Mouse (Mus musculus): ENCODE measurements at regions not wholly inside any gene's neighbourhood (a gene's known extent, or its start where the extent isn't known, plus 50 kb on each side); places are given as distances from the start of the nearest gene placed in this dataset.
A peak's percentile ranks its signal among the peaks of the same experiment; 100 is the strongest.

DNA sequence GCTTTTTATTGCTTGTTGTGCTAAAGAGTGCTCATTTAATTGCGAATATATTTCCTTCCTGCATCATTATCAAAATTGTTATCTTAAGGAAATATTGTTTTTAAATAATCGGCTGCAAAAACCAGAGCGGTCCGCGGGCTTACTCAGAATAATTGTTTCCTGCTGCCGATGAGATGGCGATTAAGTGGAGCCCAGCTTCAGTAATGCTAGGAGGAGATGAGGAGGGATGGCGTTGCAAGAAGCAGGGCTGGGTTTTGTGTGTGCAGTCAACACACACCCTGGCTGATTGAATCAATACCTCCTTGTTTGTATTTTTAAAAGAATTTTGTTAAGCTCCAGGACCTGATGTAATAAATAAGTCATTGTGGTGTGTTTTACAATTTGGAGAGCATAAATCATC, 331.2 kb downstream of the Setd4 start:
- DNase-seq (ENCODE audit: low read depth, low spot score) = no peak

DNA sequence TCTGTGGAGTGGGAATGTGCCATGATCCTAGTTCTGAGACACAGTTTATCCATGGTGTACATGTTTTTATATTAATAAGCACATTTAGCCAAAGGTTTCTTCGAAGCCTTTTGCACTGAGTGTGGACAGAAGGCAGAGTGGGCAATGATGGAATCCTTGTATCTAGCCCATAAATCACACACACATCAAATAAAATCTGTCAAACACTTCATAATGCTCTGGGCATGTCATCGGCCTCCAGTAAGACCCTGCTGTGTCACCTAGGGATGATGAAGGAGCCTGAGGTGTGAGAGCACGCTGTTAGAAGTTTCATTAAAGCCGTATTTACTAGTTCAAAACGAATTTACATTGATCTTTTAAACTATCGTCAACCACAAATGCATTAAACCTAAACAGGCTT, 331.7 kb downstream of the Setd4 start:
- no peak for DNase-seq (ENCODE audit: low read depth, low spot score)

DNA sequence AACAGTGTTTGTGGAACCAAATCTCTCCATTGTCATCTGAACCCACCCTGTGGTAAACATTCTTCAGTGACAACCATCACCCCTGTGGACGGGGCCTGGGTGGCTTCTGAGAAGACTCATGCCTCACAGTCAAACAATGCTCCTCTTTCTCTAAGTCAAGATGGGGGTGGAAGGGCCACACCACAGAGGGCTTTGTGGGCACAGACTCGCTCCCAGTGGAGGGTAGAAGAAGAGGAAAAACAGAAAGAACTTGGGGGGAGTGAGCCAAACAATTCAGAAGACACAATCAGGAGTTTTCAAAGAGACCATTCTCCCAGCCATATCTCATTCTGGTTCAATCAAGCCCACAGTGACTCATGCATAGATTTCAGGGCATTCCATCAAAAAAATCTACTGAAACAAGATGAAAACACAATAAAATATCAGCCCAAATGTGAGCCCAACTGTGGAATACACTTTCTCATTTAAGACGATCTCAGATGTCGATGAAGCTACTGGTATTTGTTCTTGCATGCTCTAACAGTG, 339.7 kb downstream of the Setd4 start:
- DNase-seq (ENCODE audit: low read depth, low spot score) = no peak

DNA sequence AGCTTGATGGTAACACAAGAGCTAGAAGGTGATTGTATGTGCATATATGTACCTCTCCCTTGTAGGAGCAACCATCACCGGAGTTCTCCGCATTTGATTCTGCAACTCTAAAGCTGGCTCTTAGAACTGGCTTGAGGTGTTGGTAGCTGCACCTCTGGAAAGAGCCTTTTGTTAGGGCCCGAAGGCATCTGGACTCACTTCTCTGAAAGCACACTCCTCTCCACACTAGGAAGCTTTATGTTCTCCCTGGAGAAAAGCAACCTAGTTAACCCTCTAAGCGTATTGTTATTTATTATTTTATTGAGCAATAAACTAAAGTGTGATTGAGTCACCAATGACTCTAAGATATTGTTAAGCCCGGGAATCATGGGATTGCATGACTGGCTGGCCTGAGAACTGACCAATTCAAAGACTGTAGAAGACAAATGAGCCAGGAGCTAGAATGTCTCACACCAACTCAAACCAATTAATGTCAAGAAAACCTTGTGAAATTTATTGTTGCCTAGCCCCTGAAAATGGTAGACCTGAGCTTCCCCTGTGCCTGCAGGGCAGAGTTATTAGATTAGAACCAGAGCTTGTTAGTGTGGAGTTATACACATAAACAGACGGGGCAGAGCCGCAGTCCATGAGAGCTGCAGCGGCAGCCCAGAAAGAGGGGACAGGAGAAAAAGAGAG, 340.6 kb downstream of the Setd4 start:
- no peak for DNase-seq (ENCODE audit: low read depth, low spot score)

DNA sequence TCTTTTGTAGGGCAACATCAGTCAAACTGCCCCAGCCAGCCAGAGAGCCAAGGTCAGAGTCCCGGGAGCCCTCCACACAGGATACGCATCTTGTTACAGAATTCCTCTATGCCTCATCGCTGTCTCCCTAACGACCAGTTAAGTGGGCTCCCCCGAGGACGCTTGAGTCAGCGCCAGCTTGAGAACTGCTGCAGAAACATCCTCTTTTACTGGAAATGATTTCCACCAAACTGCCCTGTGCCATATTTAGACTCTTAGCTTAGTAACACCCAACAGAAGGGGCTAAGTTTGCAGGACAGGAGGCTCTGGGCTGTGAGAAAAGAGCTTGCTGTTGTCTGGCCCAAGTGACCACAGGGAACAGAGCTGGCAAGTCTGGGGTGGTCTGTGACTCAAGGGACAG, 357.0 kb downstream of the Setd4 start:
- peak; percentile 7 for DNase-seq (ENCODE audit: low read depth, low spot score)

DNA sequence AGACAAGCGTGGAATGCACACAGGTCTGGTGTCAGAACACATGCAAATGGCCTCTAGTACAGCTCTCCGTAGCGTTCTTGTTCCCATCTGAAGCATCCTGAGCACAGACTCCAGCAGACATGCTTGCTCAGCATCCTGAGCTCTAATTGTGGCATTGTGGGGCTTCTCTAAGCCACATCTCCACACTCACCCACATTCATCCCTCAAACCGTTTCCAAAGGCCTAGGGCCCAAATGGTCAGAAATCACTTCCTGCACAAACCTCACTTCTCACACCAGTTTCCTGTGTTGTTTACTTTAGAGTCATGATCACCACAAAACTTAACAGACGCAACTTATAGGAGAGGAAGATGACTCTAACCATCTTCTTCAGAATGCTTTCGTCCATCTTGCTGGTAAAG, 358.1 kb downstream of the Setd4 start:
- no peak for DNase-seq (ENCODE audit: low read depth, low spot score)

DNA sequence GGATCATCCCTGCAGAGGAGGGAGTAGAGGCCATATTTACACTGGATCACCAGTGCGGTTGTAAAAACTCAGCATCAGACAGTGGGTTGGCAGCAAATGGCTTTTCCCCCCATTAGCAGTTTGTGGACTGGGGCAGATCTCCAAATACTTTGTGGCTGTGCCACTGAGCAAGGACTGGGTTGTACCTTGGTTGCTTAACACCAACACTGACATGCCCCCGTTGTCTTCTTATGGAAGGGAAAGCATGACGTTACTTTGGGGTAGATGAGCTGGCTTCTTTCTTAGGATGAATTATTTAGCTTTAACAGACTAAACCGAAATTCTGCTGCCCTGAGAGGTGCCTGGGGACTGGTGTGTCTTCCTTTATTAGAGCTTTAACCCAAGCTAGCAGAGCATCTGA, 365.0 kb downstream of the Setd4 start:
- no peak for DNase-seq (ENCODE audit: low read depth, low spot score)

DNA sequence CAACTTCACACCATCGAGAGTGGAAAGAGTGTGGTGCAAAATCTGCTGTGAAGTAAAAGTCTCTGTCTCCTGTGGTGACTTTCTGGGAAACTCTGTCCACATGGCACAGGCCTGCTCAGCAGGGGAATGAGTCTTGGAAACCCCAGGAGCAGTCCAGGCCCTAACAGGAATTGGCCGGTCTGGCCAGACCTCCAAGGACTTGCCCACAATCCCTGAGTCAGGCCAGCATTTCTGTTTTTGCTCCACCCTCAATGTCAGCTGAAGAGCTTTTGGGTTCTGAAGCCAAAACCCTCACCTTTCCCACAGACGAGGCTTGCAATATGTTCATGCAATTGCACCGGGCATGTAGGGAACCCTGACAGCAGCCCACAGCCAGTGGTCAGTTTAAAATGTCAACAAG, 365.5 kb downstream of the Setd4 start:
- peak; percentile 3 for DNase-seq (ENCODE audit: low read depth, low spot score)

DNA sequence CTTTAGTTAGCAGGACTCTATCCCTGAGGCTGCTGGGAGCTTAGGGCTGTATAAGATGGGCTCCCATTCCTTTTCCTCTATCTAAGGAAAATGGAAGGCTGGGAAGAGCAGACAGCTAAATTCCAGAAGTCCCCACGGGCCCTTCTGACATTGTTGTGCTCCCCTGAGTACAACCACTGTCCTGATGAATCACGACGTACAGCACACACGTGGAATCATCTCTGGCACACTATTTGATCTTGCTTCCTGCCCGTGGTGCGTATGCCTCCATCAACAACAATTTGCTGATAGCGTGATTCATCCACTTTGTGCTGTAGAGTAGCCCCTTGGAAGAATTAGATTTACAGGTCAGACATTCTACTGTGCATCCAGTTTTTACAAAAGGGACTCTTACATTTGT, 378.2 kb downstream of the Setd4 start:
- DNase-seq (ENCODE audit: low read depth, low spot score) = no peak

DNA sequence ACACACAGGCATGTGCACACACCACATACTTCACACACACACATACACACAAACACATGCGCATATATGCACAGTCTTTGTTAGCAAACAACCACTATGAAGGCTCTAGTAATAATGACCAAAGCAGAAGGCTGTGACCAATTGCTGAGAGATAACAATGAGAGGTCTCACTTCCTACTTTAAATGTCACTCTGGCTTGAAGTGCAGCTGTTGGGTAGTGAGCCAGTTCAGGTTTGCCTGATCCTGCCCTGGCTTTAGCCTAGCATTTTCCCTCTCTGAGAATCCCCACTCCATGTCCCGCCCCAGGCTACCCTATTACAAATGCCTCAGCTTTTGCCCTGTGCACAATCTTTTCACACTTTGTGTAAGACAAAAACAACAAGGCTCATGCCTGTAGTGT, 378.7 kb downstream of the Setd4 start:
- no peak for DNase-seq (ENCODE audit: low read depth, low spot score)

DNA sequence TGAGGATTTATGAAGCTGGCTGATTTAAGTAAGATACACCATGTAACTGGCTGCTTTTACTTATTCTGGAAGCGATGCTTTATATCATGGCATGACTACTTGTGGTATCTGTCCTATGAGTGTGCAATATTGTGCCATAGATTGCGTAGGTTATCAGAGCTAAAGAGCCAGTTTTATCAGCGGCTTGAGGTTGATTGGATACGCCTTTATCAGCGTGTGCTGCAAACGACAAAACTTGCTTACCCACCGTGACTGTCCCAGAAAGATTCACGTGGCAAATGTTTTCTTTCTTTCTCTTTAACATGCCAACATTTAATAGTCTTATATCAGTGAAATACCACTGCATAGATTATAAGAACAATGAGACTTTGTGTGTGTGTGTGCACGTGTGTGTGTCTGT, 384.1 kb downstream of the Setd4 start:
- DNase-seq (ENCODE audit: low read depth, low spot score) = no peak

DNA sequence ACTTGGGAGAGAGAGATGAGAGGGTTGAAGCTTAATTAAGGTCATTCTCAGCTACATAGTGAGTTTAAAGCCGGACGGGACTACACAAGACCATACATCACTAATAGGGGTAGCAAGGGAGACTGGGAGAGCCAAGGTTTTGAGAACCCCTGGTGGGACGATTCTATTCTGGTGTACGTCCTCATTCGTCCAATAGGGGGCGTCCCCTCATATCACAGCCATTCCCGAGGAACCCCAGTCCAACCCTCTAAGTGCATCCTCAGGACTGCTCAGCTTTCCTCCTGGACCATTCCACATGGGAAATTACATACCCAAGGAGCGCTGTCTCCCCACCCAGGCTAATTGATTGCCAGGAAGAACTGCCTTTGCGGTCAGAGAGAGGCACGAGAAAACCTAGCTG, 385.5 kb downstream of the Setd4 start:
- no peak for DNase-seq (ENCODE audit: low read depth, low spot score)

DNA sequence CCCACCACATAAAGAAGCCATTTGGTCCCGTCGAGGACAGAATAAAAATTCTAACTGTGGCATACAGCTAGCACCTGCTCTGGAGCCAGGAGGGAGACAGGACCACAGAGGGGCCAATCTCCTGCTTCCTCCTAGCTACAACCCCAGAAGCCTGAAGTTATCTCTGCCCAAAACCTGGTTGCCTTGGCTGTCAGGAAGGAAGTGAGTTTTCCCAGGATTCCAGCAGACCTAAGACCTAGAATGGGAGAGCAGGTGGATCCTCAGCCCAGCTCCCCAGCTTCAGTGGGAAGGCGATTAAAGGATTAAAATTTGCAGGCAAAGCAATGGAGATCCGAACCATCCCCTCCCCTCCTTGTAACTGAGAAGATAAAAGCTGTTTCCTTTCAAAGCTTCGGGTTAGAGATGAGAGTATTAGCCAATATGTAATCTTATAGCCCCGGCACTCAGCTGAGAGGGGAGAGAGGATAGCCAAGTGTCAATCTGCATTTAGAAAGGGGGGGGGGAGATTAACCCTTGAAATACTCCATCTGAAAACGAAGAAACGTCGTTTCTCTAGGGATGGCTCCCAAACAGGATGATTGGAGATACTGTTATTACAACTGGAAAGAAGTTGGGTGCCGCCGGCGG, 386.1 kb downstream of the Setd4 start:
- no peak for DNase-seq (ENCODE audit: low read depth, low spot score)

DNA sequence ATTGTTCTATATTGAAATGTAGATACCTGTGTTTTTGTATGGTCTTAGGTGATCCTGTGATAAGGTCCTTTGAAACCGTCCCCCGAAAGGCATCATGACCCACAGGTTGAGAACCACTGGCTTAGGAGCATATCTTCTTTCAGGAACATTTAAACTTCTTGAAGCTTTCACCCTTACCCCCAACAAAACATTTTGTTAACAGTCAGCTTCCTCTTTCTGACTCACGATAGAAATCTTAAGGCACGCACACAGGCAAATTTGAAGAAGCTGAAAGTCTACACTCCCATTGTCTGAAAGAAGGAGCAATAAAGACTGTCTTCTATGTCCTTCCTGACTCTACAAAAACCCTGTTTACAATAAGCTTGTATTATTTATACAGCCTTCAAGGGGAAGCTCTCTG, 388.2 kb downstream of the Setd4 start:
- no peak for DNase-seq (ENCODE audit: low read depth, low spot score)

DNA sequence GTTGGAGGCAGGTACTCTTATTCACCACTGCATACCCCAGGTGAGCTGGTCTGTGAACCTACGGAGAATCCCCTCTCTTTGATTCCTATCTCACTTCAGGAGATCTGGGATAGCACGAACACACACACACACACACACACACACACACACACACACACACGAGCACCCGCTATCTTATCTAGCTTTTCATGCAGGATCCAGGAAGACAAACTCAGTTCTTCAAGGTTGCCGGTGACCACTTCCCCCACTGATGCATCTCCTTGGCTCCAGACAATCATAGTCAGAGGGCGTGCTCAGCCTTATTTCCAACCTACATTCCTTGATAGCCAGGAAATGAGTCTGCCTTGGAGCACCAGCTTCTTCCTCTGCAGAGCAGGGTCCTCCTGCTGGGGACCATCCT, 387.7 kb upstream of the Runx1 start:
- DNase-seq (ENCODE audit: low read depth, low spot score) = no peak

DNA sequence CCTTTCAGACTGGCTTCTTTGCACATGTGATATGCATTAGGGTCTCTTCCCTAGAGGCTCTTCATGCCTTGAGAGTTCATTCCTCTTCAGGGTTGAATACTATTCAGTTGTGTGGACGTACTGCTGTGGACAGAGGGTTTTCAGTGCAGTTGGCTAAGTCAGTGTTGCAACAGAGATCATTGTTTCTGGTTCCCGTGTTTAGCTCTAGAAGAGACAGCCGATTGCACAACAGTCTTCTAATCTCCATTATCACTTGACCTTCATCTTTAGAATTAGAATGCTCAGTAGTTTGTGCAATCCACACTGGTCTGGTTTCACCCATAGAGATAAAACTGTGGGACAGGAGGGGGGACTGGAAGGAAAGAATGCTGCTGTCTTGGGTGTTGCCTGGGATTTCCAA, 381.7 kb upstream of the Runx1 start:
- DNase-seq (ENCODE audit: low read depth, low spot score) = no peak

DNA sequence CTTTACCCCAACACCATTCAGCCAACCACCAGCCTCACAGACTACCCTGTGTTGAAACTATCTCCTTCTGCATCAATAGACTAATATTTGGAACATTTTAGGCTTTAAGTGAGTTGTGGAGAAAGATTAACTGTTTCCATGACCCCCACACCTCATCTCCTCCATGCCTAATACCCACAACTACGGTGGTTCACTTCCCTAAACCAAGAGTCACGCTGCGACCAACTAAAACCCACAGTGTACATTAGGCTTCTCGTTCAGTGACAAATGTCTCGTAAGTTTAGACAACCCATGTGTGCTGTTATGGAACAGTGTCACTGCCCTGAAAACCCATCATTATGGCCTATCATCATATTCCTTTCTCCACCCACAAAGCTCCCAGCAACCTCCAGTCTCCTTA, 381.3 kb upstream of the Runx1 start:
- DNase-seq (ENCODE audit: low read depth, low spot score) = no peak

DNA sequence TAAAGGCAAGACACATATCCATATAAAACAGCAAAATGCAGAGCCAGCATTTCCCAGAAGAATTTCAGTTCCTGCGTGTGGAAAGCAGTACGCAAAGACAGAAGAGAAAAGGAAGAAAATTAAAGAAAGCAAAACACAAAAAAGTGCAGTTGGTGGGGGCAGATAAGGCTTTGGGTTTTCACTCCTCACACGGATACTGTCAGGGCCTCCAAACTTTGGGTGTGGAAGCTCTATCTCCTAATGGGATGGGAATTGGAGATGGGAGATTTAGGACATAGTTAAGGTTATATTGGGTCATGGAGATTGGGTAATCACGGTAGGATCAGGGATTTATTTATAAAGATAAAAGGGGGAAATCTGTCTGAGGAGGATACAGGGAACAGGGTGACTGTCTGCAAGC, 380.4 kb upstream of the Runx1 start:
- no peak for DNase-seq (ENCODE audit: low read depth, low spot score)

DNA sequence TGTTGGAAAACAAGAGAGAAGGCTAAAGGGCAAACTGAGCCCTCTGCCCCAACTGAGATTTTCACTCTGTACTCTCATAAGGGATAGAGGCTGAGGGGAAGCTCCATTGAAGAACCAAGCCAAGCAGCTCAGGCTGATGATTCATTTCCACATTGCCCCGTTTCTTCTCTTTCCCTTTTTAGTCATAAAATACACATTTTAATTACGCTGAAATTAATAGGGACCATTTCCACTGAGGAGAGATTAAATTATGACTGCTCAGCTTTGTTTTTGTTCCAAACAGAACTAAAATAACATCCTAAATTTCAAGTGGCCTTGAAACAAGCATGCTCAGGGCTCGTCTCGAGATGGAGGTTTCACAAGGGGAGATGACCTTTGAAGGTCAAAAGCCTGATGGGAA, 378.7 kb upstream of the Runx1 start:
- DNase-seq (ENCODE audit: low read depth, low spot score) = no peak

DNA sequence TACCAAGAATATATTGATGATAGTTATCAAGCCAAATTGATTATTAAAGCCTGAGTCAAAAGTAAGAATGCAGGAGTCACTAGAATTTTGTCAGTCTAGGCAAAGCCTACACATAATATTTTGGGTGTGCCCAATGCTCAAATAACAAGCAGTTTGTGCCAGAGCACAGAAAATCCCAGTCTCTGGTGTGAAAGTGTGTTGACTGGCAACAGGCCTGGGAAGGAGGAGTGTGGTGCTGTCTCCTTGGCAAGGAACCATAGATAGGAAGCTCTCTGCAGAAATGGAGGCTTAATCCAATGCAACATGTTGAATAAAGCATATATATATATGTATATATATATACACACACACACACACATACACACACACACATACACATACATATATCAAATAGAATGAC, 376.6 kb upstream of the Runx1 start:
- no peak for DNase-seq (ENCODE audit: low read depth, low spot score)

DNA sequence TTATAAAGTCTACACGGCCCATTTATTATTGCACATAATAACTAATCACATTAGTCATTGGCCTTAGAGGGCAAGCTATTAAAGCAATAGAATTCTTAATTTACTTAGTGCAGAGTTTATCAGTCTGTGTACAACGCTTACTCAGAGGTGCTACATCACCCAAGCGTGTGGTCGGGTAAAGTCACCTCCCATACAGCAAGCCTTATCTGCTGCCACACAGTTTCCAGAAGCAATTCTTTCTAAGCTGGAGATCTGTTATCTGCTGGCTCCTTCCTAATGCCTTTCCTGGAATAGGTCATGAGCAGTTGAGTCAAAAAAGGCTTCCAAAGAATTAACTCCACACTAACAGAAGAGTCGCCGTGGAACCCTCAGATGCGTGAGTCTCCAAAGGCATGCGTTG, 371.4 kb upstream of the Runx1 start:
- no peak for DNase-seq (ENCODE audit: low read depth, low spot score)

DNA sequence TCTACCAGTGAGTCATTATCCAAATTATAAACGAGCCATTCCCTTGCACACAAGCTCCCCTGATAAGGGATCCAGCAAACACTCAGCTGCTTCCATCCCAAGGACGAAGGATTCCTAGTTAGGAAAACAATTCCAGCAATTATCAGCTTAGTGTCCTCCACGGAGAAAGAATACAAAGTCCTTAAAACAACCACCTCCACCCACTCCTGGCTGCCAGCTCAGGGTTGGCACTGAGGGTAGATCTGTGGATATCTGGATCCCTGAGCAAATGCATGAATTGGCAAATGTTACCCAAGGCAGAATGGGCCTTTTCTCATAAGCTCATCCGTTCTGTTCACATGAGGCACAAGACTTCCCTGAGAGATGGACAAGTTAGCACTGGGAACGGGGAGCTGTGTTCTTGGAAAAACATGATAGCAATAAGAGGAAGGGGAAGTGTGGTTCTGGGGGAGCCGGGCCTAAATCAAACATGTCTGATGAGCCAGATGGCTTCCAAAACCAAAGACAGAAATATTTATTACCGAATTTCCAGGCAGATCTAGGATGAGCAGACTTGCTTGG, 368.1 kb upstream of the Runx1 start:
- DNase-seq (ENCODE audit: low read depth, low spot score) = no peak

DNA sequence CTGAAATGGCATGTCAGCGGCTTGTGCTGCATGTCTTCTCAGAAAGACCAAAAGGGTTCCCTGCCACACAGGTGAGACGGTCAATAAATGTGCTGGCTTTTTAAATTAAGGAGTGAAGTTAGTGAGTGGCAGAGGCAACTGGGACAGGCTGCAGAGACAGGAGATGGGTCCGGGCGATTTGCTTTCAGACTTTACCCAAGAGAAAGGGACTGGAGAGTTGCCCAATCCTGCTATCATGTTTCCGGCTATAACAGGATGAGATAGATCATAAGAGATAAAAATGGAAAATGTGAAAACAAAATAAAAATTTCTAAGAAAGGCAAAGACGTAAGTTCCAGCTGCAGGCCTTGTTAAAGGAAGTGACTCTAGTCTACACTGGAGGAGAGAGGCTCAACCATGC, 367.3 kb upstream of the Runx1 start:
- peak; percentile 17 for DNase-seq (ENCODE audit: low read depth, low spot score)

All from skeletal muscle tissue, adult 2 months (tissue).